Mouse (Mus musculus) v-Abl transformed pro-B cells (cell line): ENCODE results near the gene Cog3.

ENCODE experiments used
- in situ Hi-C, 2 experiments: fragments of 400-800 bp; cut with MboI; formaldehyde crosslinking; loops; one replicate each; pipeline ENCODE4 v1.15.1; 2025; ENCODE audit not compliant: unreplicated experiment in 2 of 2

Cog3 gene

GRCm38 (mm10) chr14:75711731-75712130 is 42.6 kb downstream of the Cog3 start:
- in situ Hi-C loops, result loop anchor here in 1 of 2 experiments (25.0 kb wide), 1 partner anchor 499 kb away; no protein-coding TSS in a partner anchor

DNA sequence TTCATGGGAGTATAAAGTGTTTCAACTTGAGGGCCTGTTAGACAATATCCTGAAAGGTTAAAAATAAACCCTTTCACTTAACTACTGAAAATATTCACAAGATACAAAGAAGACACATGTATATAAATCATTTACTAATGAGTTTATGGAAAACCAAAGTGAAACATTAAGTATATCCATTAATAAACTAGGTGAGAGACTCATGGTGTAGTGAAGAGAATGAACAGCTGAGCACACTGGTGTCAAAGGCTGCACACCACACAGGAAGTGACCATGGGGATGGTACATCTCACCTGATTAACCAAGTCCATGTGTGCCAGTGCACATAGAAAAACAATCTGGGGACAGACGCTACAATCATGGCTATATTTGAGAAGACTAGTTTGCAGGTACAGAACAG is 45.3 kb downstream of the Cog3 start:
- in situ Hi-C loops, result loop anchor here in 1 of 2 experiments (25.0 kb wide), 1 partner anchor 497 kb away; no protein-coding TSS in a partner anchor

GRCm38 (mm10) chr14:75707771-75708170 is 46.5 kb downstream of the Cog3 start:
- in situ Hi-C loops, result loop anchor here in 1 of 2 experiments (25.0 kb wide), 1 partner anchor 495 kb away; no protein-coding TSS in a partner anchor

- in situ Hi-C loops, result loop anchor here in 1 of 2 experiments (25.0 kb wide), 1 partner anchor 494 kb away; no protein-coding TSS in a partner anchor
Observed at GRCm38 (mm10) chr14:75706647-75707046, 47.7 kb downstream of the Cog3 start.

DNA sequence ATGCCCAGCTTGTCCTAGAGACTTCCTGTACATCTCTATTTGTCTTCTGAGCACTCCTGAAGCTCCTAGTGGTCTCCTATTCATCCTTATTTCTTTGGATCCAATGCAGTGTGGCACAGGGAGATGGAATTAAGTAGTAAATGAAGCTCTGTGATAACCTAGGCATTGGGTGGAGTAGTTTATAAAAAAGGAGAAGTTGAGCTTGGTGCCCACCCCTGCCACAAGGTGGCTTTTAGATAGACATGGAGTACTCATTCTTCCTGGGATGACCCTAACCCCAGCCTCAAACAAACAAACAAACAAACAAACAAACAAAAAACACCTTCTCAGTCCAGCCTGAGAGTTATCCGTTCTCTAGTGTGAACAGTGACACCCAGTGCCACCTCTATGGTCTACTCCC is 56.4 kb downstream of the Cog3 start:
- in situ Hi-C loops, result no loop called here

GRCm38 (mm10) chr14:75696096-75696495 is 58.2 kb downstream of the Cog3 start:
- in situ Hi-C loops, result no loop called here

GRCm38 (mm10) chr14:75690428-75690827 is 63.9 kb downstream of the Cog3 start:
- in situ Hi-C loops, result no loop called here

DNA sequence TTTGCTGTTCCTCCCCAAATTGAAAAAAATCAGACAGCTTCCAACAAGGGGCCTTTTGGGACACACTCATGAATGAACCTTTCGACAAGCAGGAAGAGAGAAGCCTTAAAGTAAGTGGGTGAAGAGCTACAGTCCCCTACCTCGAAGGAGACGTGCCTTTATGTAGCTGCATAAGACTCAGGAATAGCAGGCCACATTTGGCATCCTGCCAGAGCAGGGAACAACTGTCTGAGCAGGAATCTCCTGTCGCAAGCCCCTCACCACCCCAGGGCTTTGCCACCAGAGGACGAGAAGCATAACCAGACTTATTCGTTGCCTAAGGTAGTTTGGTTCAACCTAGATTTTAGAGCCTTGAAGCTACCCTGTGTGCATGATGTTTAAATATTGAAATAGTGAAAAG is 78.0 kb downstream of the Cog3 start:
- in situ Hi-C loops, result no loop called here

GRCm38 (mm10) chr14:75669085-75669645 is 85.2 kb downstream of the Cog3 start:
- in situ Hi-C loops, result no loop called here

GRCm38 (mm10) chr14:75665430-75666180 is 88.7 kb downstream of the Cog3 start:
- in situ Hi-C loops, result no loop called here

DNA sequence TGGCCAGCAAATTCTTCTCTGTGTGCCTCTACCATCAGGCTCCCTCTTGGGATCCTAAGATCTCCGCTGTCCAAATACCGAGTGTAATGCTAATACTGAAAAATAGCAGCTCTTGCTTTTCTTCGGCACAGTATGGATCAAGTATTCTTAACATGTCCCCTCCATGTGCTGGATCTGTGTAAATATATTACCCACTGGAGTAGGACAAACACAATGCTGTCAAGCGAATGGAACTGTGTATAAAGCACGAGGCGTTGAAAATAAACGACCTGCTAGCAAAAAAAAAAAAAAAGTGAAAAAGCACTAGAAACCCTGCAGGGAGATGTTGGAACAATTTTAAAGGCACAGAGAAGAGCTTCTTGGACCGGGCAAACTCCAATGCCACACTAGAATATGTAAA is 92.8 kb downstream of the Cog3 start:
- in situ Hi-C loops, result no loop called here

DNA sequence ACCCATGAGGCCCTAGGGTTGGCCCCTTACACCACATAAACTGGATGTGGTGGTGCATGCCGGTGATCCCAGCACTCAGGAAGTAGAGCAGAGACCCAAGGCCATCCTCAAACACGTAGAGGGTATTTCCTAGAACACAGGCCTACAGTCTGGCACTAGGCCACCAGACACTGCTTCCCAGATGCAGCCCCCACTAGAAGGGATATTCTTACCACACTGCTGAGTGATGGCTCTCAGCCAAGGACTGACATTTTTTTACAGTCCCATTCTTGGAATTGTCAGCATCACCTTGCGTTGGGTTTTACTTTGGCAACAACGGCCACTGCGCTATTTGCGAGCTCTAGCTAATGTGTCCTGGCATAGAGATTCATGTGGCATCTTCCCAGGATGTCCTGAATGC is 93.4 kb downstream of the Cog3 start:
- in situ Hi-C loops, result no loop called here
